Mouse (Mus musculus) liver, postnatal 0 days (tissue): Measurements from ENCODE around the gene a.

Experiments used
- CTCF ChIP-seq: sonication (generic); IDR thresholded peaks from 2 replicates; pipeline ENCODE4 v1.5.1; 2016; ENCODE audit warnings: antibody characterized with exemption, low read depth
- EP300 ChIP-seq: IDR thresholded peaks from 2 replicates; pipeline ENCODE4 v1.6.1; 2016; ENCODE audit warnings: antibody characterized with exemption, low read depth, mild to moderate bottlenecking

- TF ChIP-seq EP300: no peak
- TF ChIP-seq CTCF: no peak
Measured at GRCm38 (mm10) chr2:154779648-154780047, 11.6 kb upstream of the a start.
